Mouse (Mus musculus): ENCODE data around the gene Scrt2. TPM values are rescaled to one million over a fixed set of nuclear protein-coding genes. Genes with fewer than 3 reads are reported as not detected.

Gene Scrt2
- total and polyA plus RNA-seq, 3 experiments, result not detected

DNA sequence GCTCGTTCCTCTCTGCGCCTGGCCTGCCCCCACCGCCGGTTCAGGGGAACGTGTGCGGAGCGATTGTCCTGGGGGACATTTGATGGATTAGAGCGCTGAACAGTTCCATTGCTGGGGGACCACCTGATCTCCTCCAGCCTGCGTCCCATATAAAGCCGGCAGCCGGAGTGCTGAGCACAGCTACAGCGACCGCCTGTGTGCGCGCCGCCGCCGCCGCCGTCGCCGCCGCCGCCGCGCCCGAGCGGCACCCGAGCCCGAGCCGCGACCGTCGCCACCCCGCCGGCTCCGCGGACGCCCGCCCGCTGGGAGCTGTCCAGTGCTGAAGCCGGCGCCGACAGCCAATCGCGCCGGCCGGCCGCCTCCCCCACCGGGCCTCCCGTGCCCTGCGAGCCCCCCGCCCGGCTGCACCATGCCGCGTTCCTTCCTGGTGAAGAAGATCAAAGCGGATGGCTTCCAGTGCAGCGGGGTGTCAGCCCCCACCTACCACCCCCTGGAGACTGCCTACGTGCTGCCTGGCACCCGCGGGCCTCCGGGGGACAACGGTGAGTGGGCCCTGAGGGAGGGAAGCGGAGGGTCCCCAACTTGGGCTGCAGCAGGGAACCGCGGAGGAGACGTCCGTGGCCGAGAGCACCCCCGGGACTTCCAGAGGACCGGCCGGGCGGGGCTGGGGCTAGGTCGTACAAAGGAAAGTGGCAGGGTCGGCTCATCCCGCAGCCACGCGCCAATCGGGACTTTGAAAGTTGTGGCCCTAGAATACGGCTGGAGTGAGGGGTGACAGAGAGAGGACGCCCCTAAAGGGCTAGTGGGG, 516 bp downstream of the Scrt2 start:
- peaks cover 10% of the 10 kb centered on the region for H3K27me3 ChIP-seq (ENCODE audit: control insufficient read depth, insufficient read depth, low read length)
- H3K27ac ChIP-seq, result no peak overlapping the region
- WGBS, result 2% methylated on average over 81 of the region's 81 CpGs
- no peaks in the 10 kb centered on the region for H3K36me3 ChIP-seq (ENCODE audit: control insufficient read depth, insufficient read depth, low read length)
- H3K9ac ChIP-seq (ENCODE audit: low read depth, low read length), result no peak overlapping the region
- DNase-seq, result peak; percentile 85 to 90
- H3K79me2 ChIP-seq (replicated peaks; ENCODE audit: control insufficient read depth, insufficient read depth, low read length), result no peaks in the 10 kb centered on the region
- 0 out of 2 replicates have a peak overlapping the region, but pooled peaks have one; percentile 29 for H3K4me3 ChIP-seq
- no peaks in the 10 kb centered on the region for H3K4me1 ChIP-seq (ENCODE audit: control insufficient read depth, insufficient read depth, low read length)
- TF ChIP-seq POLR2A (IDR thresholded peaks at IDR 0.05; ENCODE audit: insufficient read depth, low read depth, low read length), result no peak
- TF ChIP-seq CTCF (IDR thresholded peaks at IDR 0.05), result no peak
- TF ChIP-seq EP300 (IDR thresholded peaks at IDR 0.05; ENCODE audit: insufficient read depth, low read depth, low read length), result no peak
- intact Hi-C loops (cut with DNase I), result loop anchor here (5.0 kb wide), 1 partner anchor 55 kb away; no protein-coding TSS in a partner anchor

DNA sequence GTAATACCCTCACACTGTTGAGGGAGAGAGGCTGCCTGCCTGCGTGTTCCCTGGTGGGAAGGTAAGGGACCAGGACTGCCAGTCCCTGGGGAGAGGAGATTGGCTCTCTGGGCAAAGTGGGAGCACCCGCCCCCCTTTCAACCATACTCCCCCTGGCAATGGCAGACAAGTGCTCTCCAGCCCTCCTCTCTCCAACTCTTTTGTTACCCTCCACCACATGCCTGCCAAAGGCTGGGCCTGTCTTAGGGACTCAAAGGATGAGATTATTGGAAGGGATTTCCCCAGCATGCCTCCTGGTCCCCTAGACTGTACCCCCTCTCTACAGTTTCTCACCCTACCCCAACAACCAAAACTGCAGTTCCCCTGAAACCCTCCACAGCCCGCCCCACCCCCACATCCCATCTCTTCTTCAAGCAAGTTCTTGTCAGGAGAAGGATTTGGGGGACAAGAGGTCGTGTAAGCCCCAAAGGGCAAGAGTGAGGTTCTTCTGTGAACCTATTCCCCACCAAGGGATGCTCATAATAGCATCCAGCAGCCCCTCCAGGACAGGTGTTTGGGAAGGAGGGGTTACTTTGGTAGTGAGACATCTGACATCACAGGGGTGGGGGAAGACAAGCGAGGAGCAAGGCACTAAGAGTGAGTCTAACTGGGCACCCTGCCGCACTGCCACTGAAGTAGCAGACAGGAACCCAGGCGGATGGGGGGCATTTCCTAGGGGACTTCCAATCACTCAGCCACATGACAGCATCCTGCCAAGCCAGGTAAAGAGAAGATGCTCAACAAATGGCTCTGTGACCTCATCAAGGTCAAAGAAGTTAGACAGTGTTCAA, 1.3 kb downstream of the Scrt2 start:
- intact Hi-C loops (cut with DNase I), result loop anchor here (5.0 kb wide), 1 partner anchor 55 kb away; no protein-coding TSS in a partner anchor

DNA sequence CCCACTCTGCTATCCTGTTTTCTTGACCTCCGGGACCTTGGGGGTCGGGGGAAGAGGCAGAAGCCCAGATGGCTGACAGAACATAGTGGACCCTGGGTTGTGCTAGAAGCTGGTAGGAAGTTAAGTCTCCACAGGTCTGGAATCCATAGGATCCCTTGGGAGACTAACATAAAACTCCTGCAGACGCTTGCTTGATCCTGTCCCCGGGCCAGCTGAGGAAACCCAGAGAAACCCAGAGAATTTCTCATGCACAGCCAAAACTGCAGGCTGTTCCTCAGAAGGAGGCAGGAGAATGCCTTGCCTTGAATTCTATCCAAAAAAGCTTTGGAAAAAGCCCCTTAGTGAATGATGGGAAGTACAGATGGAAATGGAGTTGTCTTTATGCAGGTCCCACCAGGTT, 2.1 kb downstream of the Scrt2 start:
- H3K36me3 ChIP-seq (ENCODE audit: control insufficient read depth, insufficient read depth, low read length), result no peaks in the 10 kb centered on the region
- no peak overlapping the region for H3K4me3 ChIP-seq
- intact Hi-C loops (cut with DNase I), result loop anchor here (5.0 kb wide), 1 partner anchor 56 kb away; no protein-coding TSS in a partner anchor
- no peaks in the 10 kb centered on the region for H3K4me1 ChIP-seq (ENCODE audit: control insufficient read depth, insufficient read depth, low read length)
- H3K79me2 ChIP-seq (replicated peaks; ENCODE audit: control insufficient read depth, insufficient read depth, low read length), result no peaks in the 10 kb centered on the region
- 59% methylated on average over 4 of the region's 4 CpGs for WGBS
- peaks cover 7% of the 10 kb centered on the region for H3K27me3 ChIP-seq (ENCODE audit: control insufficient read depth, insufficient read depth, low read length)
- no peak overlapping the region for H3K27ac ChIP-seq
- TF ChIP-seq EP300 (IDR thresholded peaks at IDR 0.05; ENCODE audit: insufficient read depth, low read depth, low read length), result no peak
- TF ChIP-seq CTCF (IDR thresholded peaks at IDR 0.05), result no peak
- TF ChIP-seq POLR2A (IDR thresholded peaks at IDR 0.05; ENCODE audit: insufficient read depth, low read depth, low read length), result no peak
- no peak overlapping the region for H3K9ac ChIP-seq (ENCODE audit: low read depth, low read length)
- DNase-seq, result no peak

More for the DNA sequence above, 1.3 kb downstream of the Scrt2 start:
- Histone ChIP-seq H3K79me2 (replicated peaks; ENCODE audit: control insufficient read depth, insufficient read depth, low read length) (no peaks in the 10 kb centered on the region), H3K4me3 (no peak overlapping the region), H3K27me3 (ENCODE audit: control insufficient read depth, insufficient read depth, low read length) (peaks cover 7% of the 10 kb centered on the region), H3K27ac (no peak overlapping the region), H3K9ac (ENCODE audit: low read depth, low read length) (no peak overlapping the region), H3K36me3 (ENCODE audit: control insufficient read depth, insufficient read depth, low read length) (no peaks in the 10 kb centered on the region), H3K4me1 (ENCODE audit: control insufficient read depth, insufficient read depth, low read length) (no peaks in the 10 kb centered on the region)
- TF ChIP-seq POLR2A (IDR thresholded peaks at IDR 0.05; ENCODE audit: insufficient read depth, low read depth, low read length) (no peak), EP300 (IDR thresholded peaks at IDR 0.05; ENCODE audit: insufficient read depth, low read depth, low read length) (no peak), CTCF (IDR thresholded peaks at IDR 0.05) (no peak)
- 21% methylated on average over 7 of the region's 7 CpGs for WGBS
- DNase-seq, result no peak

DNA sequence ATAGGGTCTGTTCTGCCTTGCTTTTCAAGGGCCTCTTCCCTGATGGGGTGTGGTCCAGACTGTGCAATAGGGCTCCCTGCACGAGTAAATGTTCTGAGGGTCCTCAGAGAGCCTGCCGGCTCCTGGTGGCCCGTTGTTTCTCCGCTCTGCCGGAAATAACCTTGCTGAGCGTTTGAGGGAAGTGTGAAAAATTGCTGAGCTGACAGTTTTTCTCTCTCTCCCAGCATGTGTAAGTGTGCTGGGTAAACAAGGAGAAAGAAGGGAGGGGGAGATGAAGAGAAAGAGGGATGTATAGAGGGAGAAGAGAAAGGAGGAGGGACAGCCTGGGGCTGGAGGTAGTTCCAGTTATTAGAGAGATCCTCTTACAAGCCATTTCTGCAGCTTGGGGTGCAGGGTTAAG, 3.0 kb downstream of the Scrt2 start:
- DNase-seq, result no peak
- intact Hi-C loops (cut with DNase I), result loop anchor here (5.0 kb wide), 1 partner anchor 57 kb away; no protein-coding TSS in a partner anchor
- TF ChIP-seq POLR2A (IDR thresholded peaks at IDR 0.05; ENCODE audit: insufficient read depth, low read depth, low read length), result no peak
- no peak for TF ChIP-seq EP300 (IDR thresholded peaks at IDR 0.05; ENCODE audit: insufficient read depth, low read depth, low read length)
- TF ChIP-seq CTCF (IDR thresholded peaks at IDR 0.05), result no peak
- H3K79me2 ChIP-seq (replicated peaks; ENCODE audit: control insufficient read depth, insufficient read depth, low read length), result no peaks in the 10 kb centered on the region
- H3K27ac ChIP-seq, result no peak overlapping the region
- 54% methylated on average over 6 of the region's 6 CpGs for WGBS
- no peak overlapping the region for H3K4me3 ChIP-seq
- H3K9ac ChIP-seq (ENCODE audit: low read depth, low read length), result no peak overlapping the region
- no peaks in the 10 kb centered on the region for H3K4me1 ChIP-seq (ENCODE audit: control insufficient read depth, insufficient read depth, low read length)
- no peaks in the 10 kb centered on the region for H3K36me3 ChIP-seq (ENCODE audit: control insufficient read depth, insufficient read depth, low read length)
- peaks cover 5% of the 10 kb centered on the region for H3K27me3 ChIP-seq (ENCODE audit: control insufficient read depth, insufficient read depth, low read length)

DNA sequence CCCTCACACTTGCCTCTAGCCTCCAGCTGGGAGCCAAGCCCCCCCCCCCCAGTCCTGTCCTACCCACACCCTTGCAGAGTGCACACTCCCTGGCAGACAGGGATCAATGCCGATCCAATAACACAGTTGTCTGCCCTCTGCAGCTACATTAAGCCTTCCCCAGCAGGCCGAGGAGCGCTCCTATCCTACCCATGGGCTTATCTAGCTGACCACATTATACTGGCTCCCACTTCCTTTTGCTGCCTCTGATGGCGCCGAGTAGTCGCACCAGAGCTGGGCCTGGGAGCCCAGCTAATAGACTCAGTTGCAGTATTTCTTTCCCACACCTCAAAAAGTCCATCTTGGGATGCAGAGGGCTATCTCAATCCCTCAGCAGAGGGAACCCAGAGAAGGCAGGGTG, 4.1 kb downstream of the Scrt2 start:
- Histone ChIP-seq H3K27me3 (ENCODE audit: control insufficient read depth, insufficient read depth, low read length) (peaks cover 3% of the 10 kb centered on the region), H3K4me3 (no peak overlapping the region), H3K4me1 (ENCODE audit: control insufficient read depth, insufficient read depth, low read length) (no peaks in the 10 kb centered on the region), H3K27ac (no peak overlapping the region), H3K79me2 (replicated peaks; ENCODE audit: control insufficient read depth, insufficient read depth, low read length) (no peaks in the 10 kb centered on the region), H3K36me3 (ENCODE audit: control insufficient read depth, insufficient read depth, low read length) (no peaks in the 10 kb centered on the region), H3K9ac (ENCODE audit: low read depth, low read length) (no peak overlapping the region)
- intact Hi-C loops (cut with DNase I), result no loop called here
- TF ChIP-seq POLR2A (IDR thresholded peaks at IDR 0.05; ENCODE audit: insufficient read depth, low read depth, low read length), result no peak
- no peak for TF ChIP-seq EP300 (IDR thresholded peaks at IDR 0.05; ENCODE audit: insufficient read depth, low read depth, low read length)
- TF ChIP-seq CTCF (IDR thresholded peaks at IDR 0.05), result no peak
- no peak for DNase-seq
- 46% methylated on average over 6 of the region's 6 CpGs for WGBS
